Mouse (Mus musculus) lung, postnatal 10 days (tissue): ENCODE measurements around the gene Olfr1366.
A peak's percentile ranks its signal among the peaks of the same experiment; 100 is the strongest.
"Not testable (repeated sequence)": the region's sequence is repeated elsewhere in the genome, so short reads cannot be mapped to it uniquely, and the experiment has no call there.

ENCODE experiments used
- DNase-seq: peaks from one replicate; pipeline ENCODE4 v3.0.0; 2021

Gene Olfr1366

GRCm38 (mm10) chr13:21542708-21543107, at the start of gene Olfr1366:
Olfr1366 (minus strand) TSS chr13:21542808.
- no peak for DNase-seq

- DNase-seq, result no peak
These were observed 49.0 kb upstream of the Olfr1366 start for GRCm38 (mm10) chr13:21591618-21592017.

- no peak for DNase-seq
These were observed 39.1 kb upstream of the Olfr1366 start, which contains the start of gene Olfr1364 for GRCm38 (mm10) chr13:21581659-21582058. Olfr1364 (minus strand) TSS chr13:21581759.

- no peak for DNase-seq
These were observed 17.2 kb upstream of the Olfr1366 start, which contains the start of gene Olfr1535 for GRCm38 (mm10) chr13:21559793-21560192. Olfr1535 (minus strand) TSS chr13:21559893.

GRCm38 (mm10) chr13:21550416-21551110, 8.0 kb upstream of the Olfr1366 start:
- DNase-seq, result no peak

GRCm38 (mm10) chr13:21549487-21549886, 6.9 kb upstream of the Olfr1366 start:
- DNase-seq, result no peak

- peak; percentile 91 for DNase-seq
These were observed 11.8 kb downstream of the Olfr1366 start, which contains the start of gene Zkscan8 for GRCm38 (mm10) chr13:21530781-21531201. Zkscan8 (minus strand) TSS chr13:21531120.

GRCm38 (mm10) chr13:21530136-21530535, 12.5 kb downstream of the Olfr1366 start:
- DNase-seq, result no peak

GRCm38 (mm10) chr13:21506221-21506649, 36.4 kb downstream of the Olfr1366 start:
- peak; percentile 90 for DNase-seq

GRCm38 (mm10) chr13:21502296-21502695, 40.3 kb downstream of the Olfr1366 start:
- no peak for DNase-seq

GRCm38 (mm10) chr13:21501182-21501581, 41.4 kb downstream of the Olfr1366 start, which contains the start of gene Gm11273:
Gm11273 (minus strand) TSS chr13:21501418.
- DNase-seq, result not testable (repeated sequence)

GRCm38 (mm10) chr13:21495080-21495479, 47.5 kb downstream of the Olfr1366 start, which contains the start of gene AK157302:
AK157302 (plus strand) TSS chr13:21495223.
- DNase-seq, result no peak

GRCm38 (mm10) chr13:21492847-21493246, 49.8 kb downstream of the Olfr1366 start:
- no peak for DNase-seq

GRCm38 (mm10) chr13:21486881-21487280, 55.7 kb downstream of the Olfr1366 start:
- no peak for DNase-seq
